Mouse (Mus musculus) midbrain, embryonic 15.5 days (tissue): ENCODE data around the gene Gm49337. TPM values are rescaled to one million over a fixed set of nuclear protein-coding genes. Genes with fewer than 3 reads are reported as not detected.

Experiments used
- ATAC-seq: fragments of 200-750 bp; cut with Nextera tagmentation; replicated peaks from 2 replicates; pipeline ENCODE4 v1.8.0; 2017; ENCODE audit warnings: moderate TSS enrichment
- H3K27ac ChIP-seq: fragments of 300-500 bp; sonication (generic); 2 replicates; pipeline ENCODE4 v1.5.1; 2015; ENCODE audit warnings: mild to moderate bottlenecking, inconsistent platforms
- H3K27me3 ChIP-seq: fragments of 300-500 bp; sonication (generic); replicated peaks from 2 replicates; pipeline ENCODE4 v1.6.1; 2015; ENCODE audit warnings: inconsistent platforms
- H3K36me3 ChIP-seq: fragments of 300-500 bp; sonication (generic); replicated peaks from 2 replicates; pipeline ENCODE4 v1.6.1; 2015; ENCODE audit warnings: inconsistent platforms
- H3K4me1 ChIP-seq: fragments of 300-500 bp; sonication (generic); 2 replicates; pipeline ENCODE4 v1.6.1; 2015; ENCODE audit warnings: inconsistent platforms
- H3K4me2 ChIP-seq: fragments of 300-500 bp; sonication (generic); 2 replicates; pipeline ENCODE4 v1.6.1; 2015; ENCODE audit warnings: inconsistent platforms, mild to moderate bottlenecking, moderate library complexity
- H3K4me3 ChIP-seq: fragments of 300-500 bp; sonication (generic); 2 replicates; pipeline ENCODE4 v1.5.1; 2015; ENCODE audit warnings: mild to moderate bottlenecking, inconsistent platforms
- H3K9ac ChIP-seq: fragments of 300-500 bp; sonication (generic); 2 replicates; pipeline ENCODE4 v1.6.1; 2015; ENCODE audit warnings: mild to moderate bottlenecking, inconsistent platforms
- H3K9me3 ChIP-seq: fragments of 300-500 bp; sonication (generic); 2 replicates; pipeline ENCODE4 v1.6.1; 2016; ENCODE audit warnings: inconsistent platforms
- WGBS: fragments of 180-500 bp; shearing (Covaris S2); methylation state at CpG from one replicate; pipeline ENCODE4 v1.1.7; 2015; ENCODE audit warnings: mixed read lengths; 5-methylcytosine and 5-hydroxymethylcytosine counted together
- polyA plus RNA-seq: library from polyadenylated mRNA; unstranded; fragments of >200 nt; fragmentation: Nextera tagmentation; extraction: Ambion mirVana; gene quantifications from 2 replicates; pipeline ENCODE4 v1.2.1, GENCODE M21; 2015

Gene Gm49337
- polyA plus RNA-seq, 1 experiment from 2014 or later = not detected

DNA sequence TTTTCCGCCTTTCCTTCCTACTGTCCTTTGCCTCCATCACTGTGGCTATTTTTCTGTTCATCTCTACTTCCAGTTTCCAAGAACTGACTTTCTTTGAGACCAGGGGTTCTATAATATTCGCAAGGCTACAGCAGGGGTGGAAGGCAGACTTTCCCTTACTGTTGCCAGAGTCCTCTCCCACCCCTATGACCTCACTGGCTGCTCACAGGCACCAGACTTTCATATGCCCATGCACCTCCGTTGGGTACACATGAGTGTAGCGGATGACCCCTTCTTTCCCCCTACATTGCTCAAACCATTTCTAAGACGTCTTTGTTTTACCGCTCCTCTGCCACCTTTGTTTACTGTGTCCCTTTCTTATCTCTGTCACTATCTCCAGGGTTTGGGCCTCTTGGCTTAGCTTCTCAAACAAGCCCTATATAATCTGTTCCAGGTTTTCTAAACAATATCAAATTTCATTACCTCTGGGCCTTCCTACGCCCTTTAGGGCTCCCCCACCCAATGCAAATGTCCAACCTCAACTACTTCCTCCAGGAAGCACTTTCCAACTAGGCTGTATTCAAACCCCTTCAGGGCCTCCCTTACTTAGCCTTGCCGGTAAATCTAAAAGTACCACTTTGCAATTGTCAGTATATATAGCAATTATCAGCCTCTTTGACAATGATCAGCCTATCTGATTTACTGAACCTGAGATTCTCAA is 7.3 kb upstream of the Gm49337 start:
- Histone ChIP-seq H3K27ac (no peak overlapping the region), H3K4me3 (no peak overlapping the region), H3K4me2 (no peak overlapping the region), H3K9ac (no peak overlapping the region), H3K4me1 (no peaks in the 10 kb centered on the region), H3K9me3 (no peaks in the 10 kb centered on the region), H3K36me3 (no peaks in the 10 kb centered on the region), H3K27me3 (no peaks in the 10 kb centered on the region)
- WGBS = 83% methylated on average over 8 of the region's 8 CpGs
- ATAC-seq = no peak

- Histone ChIP-seq H3K27me3 (no peaks in the 10 kb centered on the region), H3K4me1 (no peaks in the 10 kb centered on the region), H3K4me2 (no peak within 1 kb of the TSS), H3K9ac (no peak within 1 kb of the TSS), H3K27ac (no peak within 1 kb of the TSS), H3K4me3 (no peak within 1 kb of the TSS), H3K9me3 (no peaks in the 10 kb centered on the region), H3K36me3 (no peaks in the 10 kb centered on the region)
- WGBS = 42% methylated on average over 7 of the region's 7 CpGs
- ATAC-seq = no peak
Observed at GRCm38 (mm10) chr4:116167404-116167803, 5.8 kb upstream of the Gm49337 start, which contains the start of gene Tspan1. Gene Tspan1, minus strand, starts transcription at chr4:116167601.

- Histone ChIP-seq H3K27ac (no peak overlapping the region), H3K4me3 (no peak overlapping the region), H3K4me2 (no peak overlapping the region), H3K36me3 (no peaks in the 10 kb centered on the region), H3K9ac (no peak overlapping the region), H3K4me1 (no peaks in the 10 kb centered on the region), H3K27me3 (no peaks in the 10 kb centered on the region), H3K9me3 (no peaks in the 10 kb centered on the region)
- peak; percentile 75; the same call in 1 of the 2 replicates for ATAC-seq
- 75% methylated on average over 8 of the region's 8 CpGs for WGBS
Observed at GRCm38 (mm10) chr4:116168617-116169352, 4.4 kb upstream of the Gm49337 start.

GRCm38 (mm10) chr4:116169353-116169672 is 3.9 kb upstream of the Gm49337 start:
- Histone ChIP-seq H3K4me3 (no peak overlapping the region), H3K4me1 (no peaks in the 10 kb centered on the region), H3K9ac (no peak overlapping the region), H3K27me3 (no peaks in the 10 kb centered on the region), H3K27ac (no peak overlapping the region), H3K9me3 (no peaks in the 10 kb centered on the region), H3K36me3 (no peaks in the 10 kb centered on the region), H3K4me2 (no peak overlapping the region)
- ATAC-seq = peak; percentile 35; the same call in 1 of the 2 replicates
- WGBS = 65% methylated on average over 3 of the region's 3 CpGs

DNA sequence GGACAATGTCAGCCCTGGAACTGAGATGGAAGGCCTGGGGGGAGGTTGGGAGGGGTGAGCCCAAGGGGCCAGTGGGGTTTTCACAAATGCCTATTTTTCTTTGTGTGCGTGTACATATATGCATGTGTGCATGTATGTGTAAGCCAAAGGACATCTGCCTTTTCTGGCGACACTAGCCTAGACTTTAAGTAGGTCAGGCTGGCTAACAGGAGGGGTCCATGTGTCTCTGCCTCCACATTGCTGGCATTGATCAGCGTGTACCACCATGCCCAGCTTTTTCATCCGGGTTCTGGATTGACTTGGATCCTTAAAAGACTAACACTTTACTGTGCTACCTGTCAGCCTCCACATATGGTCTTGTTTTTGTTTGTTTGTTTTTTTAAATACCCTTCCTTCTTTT is 568 bp downstream of the Gm49337 start:
- Histone ChIP-seq H3K4me3 (no peak overlapping the region), H3K27me3 (no peaks in the 10 kb centered on the region), H3K4me1 (peaks cover 18% of the 10 kb centered on the region), H3K9me3 (no peaks in the 10 kb centered on the region), H3K9ac (no peak overlapping the region), H3K27ac (no peak overlapping the region), H3K36me3 (no peaks in the 10 kb centered on the region), H3K4me2 (no peak overlapping the region)
- 97% methylated on average over 4 of the region's 4 CpGs for WGBS
- ATAC-seq = no peak

- no peak overlapping the region for H3K9ac ChIP-seq
- WGBS = 40% methylated on average over 6 of the region's 6 CpGs
- H3K27me3 ChIP-seq = no peaks in the 10 kb centered on the region
- no peak for ATAC-seq
- peaks cover 18% of the 10 kb centered on the region for H3K4me1 ChIP-seq
- no peak overlapping the region for H3K27ac ChIP-seq
- H3K4me3 ChIP-seq = no peak overlapping the region
- no peaks in the 10 kb centered on the region for H3K36me3 ChIP-seq
- H3K9me3 ChIP-seq = no peaks in the 10 kb centered on the region
- no peak overlapping the region for H3K4me2 ChIP-seq
Observed at GRCm38 (mm10) chr4:116174466-116175116, 1.4 kb downstream of the Gm49337 start.

- H3K27me3 ChIP-seq = no peaks in the 10 kb centered on the region
- no peaks in the 10 kb centered on the region for H3K36me3 ChIP-seq
- no peak overlapping the region for H3K27ac ChIP-seq
- peaks cover 18% of the 10 kb centered on the region for H3K4me1 ChIP-seq
- H3K9me3 ChIP-seq = no peaks in the 10 kb centered on the region
- ATAC-seq = no peak
- H3K9ac ChIP-seq = no peak overlapping the region
- H3K4me3 ChIP-seq = no peak overlapping the region
- H3K4me2 ChIP-seq = no peak overlapping the region
Observed at GRCm38 (mm10) chr4:116175136-116175535, 2.0 kb downstream of the Gm49337 start.

- no peak overlapping the region for H3K4me3 ChIP-seq
- ATAC-seq = peak; percentile 57
- peaks cover 18% of the 10 kb centered on the region for H3K4me1 ChIP-seq
- WGBS = 74% methylated on average over 7 of the region's 7 CpGs
- H3K36me3 ChIP-seq = no peaks in the 10 kb centered on the region
- peak overlapping the region; percentile 31; the same call in 1 of the 2 replicates for H3K4me2 ChIP-seq
- H3K9ac ChIP-seq = no peak overlapping the region
- no peaks in the 10 kb centered on the region for H3K9me3 ChIP-seq
- H3K27ac ChIP-seq = peak overlapping the region; percentile 26; the same call in 1 of the 2 replicates
- no peaks in the 10 kb centered on the region for H3K27me3 ChIP-seq
Observed at GRCm38 (mm10) chr4:116175711-116176542, 2.7 kb downstream of the Gm49337 start.

DNA sequence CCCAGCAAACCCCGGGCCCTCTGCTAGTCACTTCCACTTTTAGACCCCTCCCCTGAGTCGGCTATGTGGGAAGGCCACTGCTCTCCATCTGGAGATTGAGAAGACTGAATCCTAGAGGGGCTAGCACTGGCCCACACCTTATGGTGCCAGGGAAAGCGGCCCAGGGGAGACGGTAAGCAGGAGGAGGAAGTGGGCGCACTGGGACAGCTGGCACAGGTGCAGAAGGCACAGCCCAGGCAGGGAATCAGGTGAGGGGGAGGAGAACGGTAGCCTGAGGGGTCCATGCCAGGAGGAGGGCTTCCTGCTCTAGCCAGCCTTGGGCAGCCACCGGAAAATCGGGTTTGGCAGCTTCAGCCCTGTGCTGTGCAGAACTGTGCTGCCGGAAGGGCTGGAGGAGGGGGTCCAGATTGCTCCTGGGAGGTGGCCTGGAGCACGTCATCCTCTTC is 3.4 kb downstream of the Gm49337 start:
- Histone ChIP-seq H3K27me3 (no peaks in the 10 kb centered on the region), H3K36me3 (no peaks in the 10 kb centered on the region), H3K9ac (no peak overlapping the region), H3K4me2 (peak overlapping the region; percentile 31), H3K27ac (0 out of 2 replicates have a peak overlapping the region, but pooled peaks have one; percentile 10), H3K4me3 (no peak overlapping the region), H3K9me3 (no peaks in the 10 kb centered on the region), H3K4me1 (peaks cover 18% of the 10 kb centered on the region)
- ATAC-seq = peak; percentile 80
- 23% methylated on average over 9 of the region's 10 CpGs for WGBS

DNA sequence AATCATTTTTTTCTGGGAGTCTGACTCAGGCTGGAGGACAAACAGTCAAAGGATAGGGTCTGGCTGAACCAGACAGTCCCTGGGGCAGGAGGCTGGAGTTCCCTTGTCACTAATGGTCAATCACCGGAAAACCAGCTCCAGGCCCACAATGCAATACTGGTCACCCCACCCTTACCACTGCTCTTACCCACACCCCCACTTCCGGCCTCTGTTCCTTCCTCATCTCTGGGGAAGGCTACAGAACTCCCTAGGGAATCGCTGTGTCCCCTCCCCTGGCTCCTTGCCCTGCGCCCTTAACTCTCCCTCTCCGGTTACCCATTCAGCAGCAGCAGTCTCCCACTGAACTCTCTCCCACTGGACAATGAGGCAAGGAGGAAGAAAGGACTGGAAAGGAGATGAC is 4.0 kb downstream of the Gm49337 start:
- H3K27me3 ChIP-seq = no peaks in the 10 kb centered on the region
- H3K27ac ChIP-seq = no peak overlapping the region
- no peak overlapping the region for H3K4me3 ChIP-seq
- no peak for ATAC-seq
- no peak overlapping the region for H3K9ac ChIP-seq
- no peaks in the 10 kb centered on the region for H3K9me3 ChIP-seq
- H3K36me3 ChIP-seq = no peaks in the 10 kb centered on the region
- H3K4me2 ChIP-seq = peak overlapping the region; percentile 31; the same call in 1 of the 2 replicates
- peaks cover 18% of the 10 kb centered on the region for H3K4me1 ChIP-seq
- 26% methylated on average over 5 of the region's 5 CpGs for WGBS

DNA sequence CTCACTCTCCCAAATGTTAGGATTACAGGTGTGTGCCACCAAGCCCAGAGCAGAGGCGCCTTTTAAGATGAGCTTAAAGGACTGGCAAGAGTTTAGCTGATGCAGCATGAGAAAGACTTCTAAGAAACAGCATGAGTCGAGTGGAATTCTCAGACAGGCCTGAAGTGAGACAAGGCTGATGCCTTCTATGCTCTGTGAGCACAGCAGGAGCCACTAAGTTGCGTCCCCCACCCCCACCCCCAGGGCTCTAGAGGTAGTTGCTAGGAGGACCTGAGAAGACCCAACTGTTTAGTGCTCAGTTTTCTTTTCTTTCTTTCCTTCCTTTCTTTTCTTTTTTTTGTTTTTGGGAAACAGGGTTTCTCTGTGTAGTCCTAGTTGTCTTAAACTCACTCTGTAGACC is 8.9 kb downstream of the Gm49337 start:
- Histone ChIP-seq H3K27me3 (no peaks in the 10 kb centered on the region), H3K4me1 (peaks cover 7% of the 10 kb centered on the region), H3K4me2 (no peak overlapping the region), H3K4me3 (no peak overlapping the region), H3K27ac (no peak overlapping the region), H3K9me3 (no peaks in the 10 kb centered on the region), H3K36me3 (no peaks in the 10 kb centered on the region), H3K9ac (no peak overlapping the region)
- 31% methylated on average over 3 of the region's 3 CpGs for WGBS
- no peak for ATAC-seq

DNA sequence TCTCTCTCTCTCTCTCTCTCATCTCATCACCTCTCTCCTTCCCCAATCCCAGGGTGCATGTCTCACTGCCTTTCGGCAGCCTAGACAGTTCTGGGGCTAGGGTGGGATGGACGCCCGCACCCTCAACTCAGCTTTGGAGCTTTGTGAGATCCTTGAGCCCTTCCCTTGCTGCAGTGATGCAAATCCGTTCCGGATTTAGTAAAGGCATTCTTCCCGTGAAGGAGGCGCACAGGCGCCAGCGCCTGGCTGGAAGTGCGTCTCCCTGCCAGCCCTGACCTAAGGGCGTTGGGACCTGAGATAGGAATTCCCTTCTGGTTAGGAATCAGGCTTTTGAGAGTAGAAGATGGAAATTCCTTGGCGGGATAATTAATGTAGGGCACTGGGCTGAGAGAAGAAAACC is 9.6 kb downstream of the Gm49337 start:
- Histone ChIP-seq H3K4me1 (peaks cover 7% of the 10 kb centered on the region), H3K36me3 (no peaks in the 10 kb centered on the region), H3K27me3 (no peaks in the 10 kb centered on the region), H3K4me3 (peak overlapping the region; percentile 15), H3K27ac (peak overlapping the region; percentile 48; the same call in 1 of the 2 replicates), H3K4me2 (peak overlapping the region; percentile 41), H3K9me3 (no peaks in the 10 kb centered on the region), H3K9ac (no peak overlapping the region)
- WGBS = 1% methylated on average over 12 of the region's 12 CpGs
- no peak for ATAC-seq
